Mouse (Mus musculus) C2C12 (cell line): Measurements from ENCODE around the gene Lsm7.

Experiments
- CEBPB ChIP-seq: IDR thresholded peaks from one replicate; pipeline ENCODE4 v1.6.1; 2011; ENCODE audit warnings: low read depth, mild to moderate bottlenecking, control low read depth, moderate library complexity
- CTCF ChIP-seq: IDR thresholded peaks from one replicate; pipeline ENCODE4 v1.5.1; 2011; ENCODE audit not compliant: control insufficient read depth, insufficient read depth, insufficient read length
- MAX ChIP-seq: IDR thresholded peaks from one replicate; pipeline ENCODE4 v1.6.1; 2011; ENCODE audit warnings: mild to moderate bottlenecking, control low read depth
- MYOD1 ChIP-seq: IDR thresholded peaks from one replicate; pipeline ENCODE4 v1.6.1; 2011; ENCODE audit warnings: low read depth; ENCODE audit not compliant: control insufficient read depth, insufficient read length
- MYOG ChIP-seq: IDR thresholded peaks from one replicate; pipeline ENCODE4 v1.6.1; 2011; ENCODE audit not compliant: control insufficient read depth, insufficient read length; ENCODE audit errors: extremely low read depth
- USF1 ChIP-seq: IDR thresholded peaks from one replicate; pipeline ENCODE4 v1.6.1; 2011; ENCODE audit warnings: low read depth, mild to moderate bottlenecking, control low read depth, moderate library complexity

GRCm38 (mm10) chr10:80821991-80822390 is 33.0 kb downstream of the Lsm7 start:
- TF ChIP-seq CTCF (peak; percentile 20), USF1 (no peak), CEBPB (no peak), MAX (peak; percentile 52), MYOG (no peak), MYOD1 (no peak)
